Mouse (Mus musculus) ovary, postnatal 10 days (tissue): Measurements from ENCODE around the gene Ska3.

Source experiments
- DNase-seq: peaks from one replicate; pipeline ENCODE4 v3.0.0; 2022; ENCODE audit warnings: low spot score

Gene Ska3

GRCm38 (mm10) chr14:57797551-57797950 lies 28.4 kb downstream of the Ska3 start:
- no peak for DNase-seq

- no peak for DNase-seq
These were observed 34.8 kb downstream of the Ska3 start for GRCm38 (mm10) chr14:57791171-57791570.

GRCm38 (mm10) chr14:57789759-57790158 lies 36.2 kb downstream of the Ska3 start:
- DNase-seq, result no peak

- no peak for DNase-seq
These were observed 36.7 kb downstream of the Ska3 start for GRCm38 (mm10) chr14:57789311-57789710.

GRCm38 (mm10) chr14:57787406-57787805 lies 38.6 kb downstream of the Ska3 start:
- DNase-seq, result no peak

GRCm38 (mm10) chr14:57772157-57772815 lies 53.7 kb downstream of the Ska3 start:
- no peak for DNase-seq

GRCm38 (mm10) chr14:57769102-57769501 lies 56.9 kb downstream of the Ska3 start:
- DNase-seq, result no peak

- no peak for DNase-seq
These were observed 65.3 kb downstream of the Ska3 start for GRCm38 (mm10) chr14:57760447-57761412.

GRCm38 (mm10) chr14:57758237-57758636 lies 67.7 kb downstream of the Ska3 start, which contains the start of gene Lats2:
Lats2 (minus strand) TSS chr14:57758388.
- no peak for DNase-seq
